Mouse (Mus musculus) kidney, adult 2 months (tissue): ENCODE results near the gene Il17rd. TPM values are rescaled to one million over a fixed set of nuclear protein-coding genes. Genes with fewer than 3 reads are reported as not detected.

Source experiments
- DNase-seq: peaks from one replicate; pipeline ENCODE4 v3.0.0; 2021
- H3K27ac ChIP-seq: fragments of 200-500 bp; 2 replicates; pipeline ENCODE4 v1.5.1; 2012; ENCODE audit warnings: low read depth, low read length, control low read depth, inconsistent platforms; ENCODE audit not compliant: insufficient read depth
- H3K27me3 ChIP-seq: fragments of 200-500 bp; replicated peaks from 2 replicates; pipeline ENCODE4 v1.6.1; 2012; ENCODE audit warnings: mild to moderate bottlenecking, moderate library complexity, low read length, inconsistent platforms; ENCODE audit not compliant: control insufficient read depth, insufficient read depth
- H3K36me3 ChIP-seq: fragments of 200-500 bp; 2 replicates; pipeline ENCODE4 v1.6.1; 2012; ENCODE audit warnings: mild to moderate bottlenecking, moderate library complexity, low read length, inconsistent platforms; ENCODE audit not compliant: control insufficient read depth, insufficient read depth
- H3K4me1 ChIP-seq: fragments of 200-500 bp; 2 replicates; pipeline ENCODE4 v1.6.1; 2011; ENCODE audit warnings: low read length; ENCODE audit not compliant: control insufficient read depth, insufficient read depth
- H3K4me3 ChIP-seq: fragments of 200-500 bp; 2 replicates; pipeline ENCODE4 v1.5.1; 2011; ENCODE audit warnings: mild to moderate bottlenecking, low read depth, low read length, control low read depth; ENCODE audit not compliant: insufficient read depth
- CTCF ChIP-seq: fragments of 200-500 bp; conservative IDR thresholded peaks from 2 replicates; pipeline ENCODE4 v1.5.1; 2011; ENCODE audit warnings: low read depth, mild to moderate bottlenecking, control low read depth, low read length, moderate library complexity, mixed read lengths; ENCODE audit not compliant: insufficient read depth, insufficient read length
- POLR2A ChIP-seq: fragments of 200-500 bp; IDR thresholded peaks from one replicate; pipeline ENCODE4 v1.6.1; 2011; ENCODE audit warnings: low read depth, low read length, control low read depth
- WGBS: fragments of 180-500 bp; shearing (Covaris S2); methylation state at CpG from one replicate; pipeline ENCODE4 v1.1.7; 2018; 5-methylcytosine and 5-hydroxymethylcytosine counted together
- polyA plus RNA-seq: library from polyadenylated mRNA; depleted of rRNA; stranded (reverse); fragments of >200 nt; gene quantifications from 2 replicates; pipeline ENCODE4 v1.2.3, GENCODE M21; 2012

Il17rd gene
- polyA plus RNA-seq, 1 experiment, result 3.3 TPM

DNA sequence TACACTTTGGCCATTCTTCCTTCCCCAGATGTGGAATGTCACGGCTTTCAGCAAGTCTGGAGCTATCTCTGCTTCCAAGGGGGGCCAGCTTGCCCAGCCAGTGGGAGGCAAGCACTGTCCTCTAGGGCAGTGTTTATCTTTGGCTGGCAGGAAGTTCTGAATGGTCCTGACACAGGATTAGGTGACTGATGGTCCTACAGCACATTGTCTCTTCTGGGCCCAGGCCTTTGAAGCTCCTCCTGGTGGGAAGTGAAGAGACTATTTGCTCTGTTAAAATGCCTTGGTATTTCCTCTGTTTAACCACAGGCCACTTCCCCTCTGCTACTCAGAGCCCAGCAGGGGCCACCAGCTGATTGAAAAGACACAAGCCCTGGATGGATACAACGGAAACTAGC is 6.2 kb downstream of the Il17rd start:
- Histone ChIP-seq H3K36me3 (no peaks in the 10 kb centered on the region), H3K27me3 (no peaks in the 10 kb centered on the region), H3K4me3 (no peak overlapping the region), H3K4me1 (peaks cover 28% of the 10 kb centered on the region), H3K27ac (no peak overlapping the region; the same call in 1 of the 2 replicates)
- 45% methylated on average over 2 of the region's 2 CpGs for WGBS
- TF ChIP-seq CTCF (0 out of 2 replicates have a peak, but pooled peaks have one; percentile 12), POLR2A (no peak)
- DNase-seq, result peak; percentile 60

DNA sequence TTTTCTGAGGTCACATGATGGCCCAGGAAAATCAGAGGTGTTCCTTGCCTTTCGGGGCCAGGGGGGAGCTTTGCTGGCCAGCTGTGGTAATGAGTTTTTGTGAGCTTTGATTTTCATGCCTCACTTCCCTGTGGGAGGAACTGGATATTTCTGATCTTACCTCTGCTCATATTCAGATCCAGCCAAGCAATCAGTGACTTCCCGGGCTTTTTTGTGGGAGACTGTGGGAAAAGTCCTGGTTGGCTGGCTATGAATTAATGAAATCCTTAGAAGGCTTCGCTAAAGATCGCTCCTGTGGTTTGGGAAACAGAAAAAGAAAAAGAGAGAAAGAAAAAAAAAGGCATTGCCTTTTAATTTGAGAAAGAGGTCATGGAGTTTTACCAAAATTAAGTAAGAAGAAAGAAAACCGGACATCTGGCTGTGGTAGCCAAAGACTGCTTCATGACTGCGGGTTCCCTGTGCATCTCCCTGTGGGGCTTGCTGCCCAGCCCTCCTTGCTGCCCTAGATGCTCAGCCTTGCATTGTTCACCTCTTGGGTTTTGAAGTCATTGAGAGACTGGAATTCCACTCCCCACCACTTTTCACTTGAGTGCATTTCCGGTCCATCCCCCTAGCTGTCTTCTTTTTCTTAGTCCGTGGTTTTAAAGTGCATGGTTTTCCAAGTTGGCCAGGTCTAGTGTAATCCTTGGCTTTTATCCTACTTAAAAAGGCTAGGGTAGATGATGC is 9.7 kb downstream of the Il17rd start:
- Histone ChIP-seq H3K36me3 (no peaks in the 10 kb centered on the region), H3K4me3 (no peak overlapping the region), H3K4me1 (peaks cover 24% of the 10 kb centered on the region), H3K27ac (no peak overlapping the region), H3K27me3 (no peaks in the 10 kb centered on the region)
- no peak for DNase-seq
- WGBS, result 43% methylated on average over 8 of the region's 8 CpGs
- no peak for TF ChIP-seq POLR2A
- TF ChIP-seq CTCF, result no peak

DNA sequence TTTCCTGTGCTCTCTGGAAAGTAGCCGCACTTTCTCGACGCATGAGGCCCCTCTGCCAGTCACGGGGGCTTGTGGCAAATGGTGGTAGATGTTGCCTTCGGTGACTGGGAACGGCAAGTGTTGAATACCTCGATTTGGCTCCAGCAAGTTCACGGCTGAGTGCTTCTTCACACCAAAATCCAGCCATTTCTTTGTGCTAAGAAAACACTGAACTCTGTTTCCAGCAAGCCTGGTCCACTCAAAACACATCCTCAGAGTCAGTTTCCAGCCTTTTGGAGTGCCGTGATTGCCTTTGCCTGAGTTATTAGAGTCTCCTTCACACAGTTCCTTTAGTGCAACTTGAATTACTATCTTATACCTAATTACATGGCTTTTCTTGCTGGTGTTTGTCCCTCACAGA is 11.3 kb downstream of the Il17rd start:
- Histone ChIP-seq H3K27ac (no peak overlapping the region), H3K4me1 (peaks cover 15% of the 10 kb centered on the region)

DNA sequence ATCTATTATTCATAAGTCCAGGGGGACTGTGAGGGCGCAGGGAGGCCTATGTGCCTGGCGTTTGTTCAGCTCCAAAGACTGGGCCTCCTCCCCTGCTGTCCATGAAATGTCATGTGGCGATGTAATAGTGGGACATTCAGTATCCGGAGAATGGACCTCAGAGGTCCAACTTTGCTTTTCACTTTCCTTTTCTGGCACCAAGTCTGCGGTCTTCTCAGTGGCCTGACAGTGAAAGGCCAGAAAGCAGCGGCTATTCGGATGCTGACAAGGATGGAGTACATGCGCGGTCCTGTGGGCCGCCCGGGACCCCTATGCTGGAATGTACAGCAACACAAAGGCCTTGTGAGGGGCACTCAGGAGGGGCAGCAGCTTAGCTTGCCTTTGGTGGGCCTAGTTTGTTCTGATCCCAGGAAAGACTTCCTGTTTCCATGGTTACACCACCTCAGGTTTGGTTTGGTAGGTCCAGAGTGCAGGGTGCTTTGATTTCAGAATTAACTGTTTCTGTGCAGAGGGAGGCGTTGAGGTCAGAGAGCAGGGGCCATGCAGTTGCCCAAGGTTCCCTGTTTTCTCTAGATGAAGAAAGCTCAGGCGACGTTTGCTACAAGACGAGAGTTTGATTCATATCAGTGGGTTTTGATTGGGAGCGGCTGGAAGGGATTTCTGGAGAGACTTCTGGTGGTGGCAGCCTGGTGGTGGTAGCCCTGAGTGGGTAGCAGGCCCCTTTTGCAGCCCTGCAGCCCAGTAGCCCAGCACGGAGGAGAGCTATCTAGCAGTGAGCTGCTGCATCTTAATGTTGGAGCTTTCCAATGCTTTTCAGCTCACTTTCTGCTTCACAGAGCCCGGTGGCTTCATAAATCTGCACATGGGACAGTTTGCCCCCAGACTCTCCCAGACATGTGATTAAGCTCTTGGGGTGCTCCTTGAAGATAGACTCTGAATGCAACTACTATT is 12.1 kb downstream of the Il17rd start:
- H3K27ac ChIP-seq, result no peak overlapping the region
- no peaks in the 10 kb centered on the region for H3K36me3 ChIP-seq
- peaks cover 15% of the 10 kb centered on the region for H3K4me1 ChIP-seq
- no peaks in the 10 kb centered on the region for H3K27me3 ChIP-seq
- 67% methylated on average over 18 of the region's 18 CpGs for WGBS
- no peak for TF ChIP-seq CTCF
- TF ChIP-seq POLR2A, result no peak
- no peak for DNase-seq
- H3K4me3 ChIP-seq, result no peak overlapping the region

More for the DNA sequence above, 11.3 kb downstream of the Il17rd start:
- no peak for DNase-seq
- H3K4me3 ChIP-seq, result no peak overlapping the region
- H3K36me3 ChIP-seq, result no peaks in the 10 kb centered on the region
- H3K27me3 ChIP-seq, result no peaks in the 10 kb centered on the region
- TF ChIP-seq CTCF (no peak), POLR2A (no peak)
- WGBS, result 48% methylated on average over 9 of the region's 9 CpGs

DNA sequence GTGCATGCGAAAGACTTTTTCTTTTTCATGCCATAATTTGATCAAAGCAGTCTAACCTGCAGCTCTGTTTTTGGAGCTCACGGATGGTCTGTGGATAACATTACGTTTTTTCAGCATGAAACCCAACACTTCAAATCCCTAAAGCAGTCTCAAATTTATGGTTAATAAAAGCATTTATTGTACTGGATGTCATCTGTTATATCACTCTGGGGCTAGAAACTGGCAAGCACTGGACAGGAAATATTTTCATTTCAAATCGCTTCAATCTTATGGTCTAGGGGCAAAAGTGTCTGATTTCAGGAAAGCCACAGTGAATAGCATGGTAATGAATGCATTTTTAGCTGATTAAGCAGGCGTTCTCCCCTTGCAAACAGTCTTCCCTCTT is 12.8 kb downstream of the Il17rd start:
- no peak for DNase-seq
- H3K27ac ChIP-seq, result no peak overlapping the region
- no peaks in the 10 kb centered on the region for H3K27me3 ChIP-seq
- H3K4me1 ChIP-seq, result peaks cover 15% of the 10 kb centered on the region
- 66% methylated on average over 5 of the region's 5 CpGs for WGBS
- no peak for TF ChIP-seq POLR2A
- TF ChIP-seq CTCF, result no peak
- no peaks in the 10 kb centered on the region for H3K36me3 ChIP-seq
- H3K4me3 ChIP-seq, result no peak overlapping the region

DNA sequence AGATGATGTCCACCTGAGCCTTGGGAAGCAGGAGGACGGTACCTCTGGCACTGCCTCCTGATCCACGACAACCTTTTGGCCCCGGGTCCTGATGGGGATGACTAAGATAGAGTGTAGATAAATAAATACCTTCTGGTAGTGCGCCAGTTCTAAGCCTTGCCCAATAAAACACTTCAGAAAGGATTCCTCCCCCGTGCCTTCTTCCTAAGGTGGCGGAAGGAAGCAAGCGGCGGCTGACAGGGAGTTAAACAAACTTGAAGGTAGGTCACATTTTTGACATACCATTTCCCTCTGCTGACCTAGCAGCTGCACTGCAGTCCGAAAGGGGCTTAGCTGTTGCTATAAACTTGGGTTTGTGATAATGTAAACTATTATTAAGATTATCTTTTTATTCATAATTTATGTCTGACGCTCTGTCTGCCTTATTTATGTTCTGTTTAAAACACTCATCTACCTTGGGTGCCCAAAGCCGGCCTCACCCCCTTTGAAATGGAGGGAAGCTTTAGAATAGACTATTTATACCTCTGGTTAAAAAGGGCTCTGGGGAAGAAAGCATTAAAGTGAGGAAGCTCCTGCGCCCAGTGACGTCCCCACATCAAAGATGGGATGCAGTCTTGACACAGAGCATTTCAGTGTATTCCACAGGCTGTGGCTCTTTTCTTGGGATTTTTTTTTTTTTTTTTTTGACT is 19.9 kb downstream of the Il17rd start:
- DNase-seq, result no peak
- Histone ChIP-seq H3K36me3 (no peaks in the 10 kb centered on the region), H3K4me1 (peaks cover 11% of the 10 kb centered on the region), H3K4me3 (no peak overlapping the region), H3K27me3 (no peaks in the 10 kb centered on the region), H3K27ac (no peak overlapping the region)
- TF ChIP-seq POLR2A (no peak), CTCF (peak; percentile 30; the same call in 1 of the 2 replicates)
- WGBS, result 22% methylated on average over 13 of the region's 13 CpGs

DNA sequence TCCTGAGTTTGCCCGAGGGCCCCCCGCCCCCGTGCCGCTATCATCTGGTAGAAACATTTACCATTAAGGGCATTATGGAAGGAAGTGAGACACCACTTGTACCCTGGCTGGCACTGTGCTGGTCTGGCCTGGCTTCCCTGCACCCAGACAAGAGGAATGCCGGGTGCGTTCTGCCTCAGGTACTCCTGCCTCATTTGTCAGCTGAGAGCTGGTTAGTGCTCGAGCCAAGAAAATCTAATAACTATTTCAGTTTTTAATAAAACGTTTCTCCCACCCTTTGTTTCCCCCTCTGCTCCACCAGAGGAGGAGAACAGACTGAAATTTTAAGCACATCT is 20.4 kb downstream of the Il17rd start:
- Histone ChIP-seq H3K27me3 (no peaks in the 10 kb centered on the region), H3K27ac (no peak overlapping the region), H3K4me3 (no peak overlapping the region), H3K36me3 (no peaks in the 10 kb centered on the region), H3K4me1 (peaks cover 13% of the 10 kb centered on the region)
- TF ChIP-seq POLR2A (no peak), CTCF (no peak)
- WGBS, result 18% methylated on average over 8 of the region's 8 CpGs
- no peak for DNase-seq
